Mouse (Mus musculus) thymus, postnatal 25 days (tissue): ENCODE measurements around the gene Zfp280d.
"Not testable (repeated sequence)": the region's sequence is repeated elsewhere in the genome, so short reads cannot be mapped to it uniquely, and the experiment has no call there.

ENCODE experiments used
- DNase-seq: peaks from one replicate; pipeline ENCODE4 v3.0.0; 2022

Zfp280d gene

GRCm38 (mm10) chr9:72374996-72375395 is 100.3 kb downstream of the Zfp280d start:
- peak; percentile 36 for DNase-seq

GRCm38 (mm10) chr9:72375639-72376038 is 101.0 kb downstream of the Zfp280d start:
- peak; percentile 57 for DNase-seq

- peak; percentile 74 for DNase-seq
Observed at GRCm38 (mm10) chr9:72385786-72386185, 111.1 kb downstream of the Zfp280d start.

GRCm38 (mm10) chr9:72388934-72389333 is 114.3 kb downstream of the Zfp280d start:
- DNase-seq = peak; percentile 58

DNA sequence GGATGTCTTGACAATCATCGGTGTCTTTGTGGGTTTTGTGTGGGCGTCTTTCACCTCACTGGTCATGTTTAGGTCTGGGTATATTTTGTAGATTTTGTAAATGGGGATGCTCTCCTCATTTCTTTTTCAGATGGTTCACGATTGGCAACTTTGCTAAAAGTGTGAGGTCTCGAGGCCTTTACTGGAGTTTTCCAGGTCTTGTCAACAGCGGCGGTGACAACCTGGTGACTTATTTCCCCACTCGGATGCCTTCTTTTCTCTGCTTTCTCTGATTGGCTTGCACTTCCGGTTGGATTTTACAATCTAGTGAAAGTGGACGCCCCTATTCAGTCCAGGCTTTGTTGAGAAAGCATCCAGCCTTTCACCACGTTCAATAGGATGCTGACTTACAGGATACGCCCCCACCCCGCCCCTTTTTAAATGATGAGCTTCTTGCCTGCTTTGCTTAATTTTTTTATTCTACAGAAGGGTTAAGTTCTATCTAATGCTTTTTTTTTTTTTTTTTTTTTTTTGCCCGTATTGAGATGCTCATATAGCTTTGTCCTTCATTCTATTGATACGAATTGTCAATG is 114.9 kb downstream of the Zfp280d start:
- DNase-seq = no peak

DNA sequence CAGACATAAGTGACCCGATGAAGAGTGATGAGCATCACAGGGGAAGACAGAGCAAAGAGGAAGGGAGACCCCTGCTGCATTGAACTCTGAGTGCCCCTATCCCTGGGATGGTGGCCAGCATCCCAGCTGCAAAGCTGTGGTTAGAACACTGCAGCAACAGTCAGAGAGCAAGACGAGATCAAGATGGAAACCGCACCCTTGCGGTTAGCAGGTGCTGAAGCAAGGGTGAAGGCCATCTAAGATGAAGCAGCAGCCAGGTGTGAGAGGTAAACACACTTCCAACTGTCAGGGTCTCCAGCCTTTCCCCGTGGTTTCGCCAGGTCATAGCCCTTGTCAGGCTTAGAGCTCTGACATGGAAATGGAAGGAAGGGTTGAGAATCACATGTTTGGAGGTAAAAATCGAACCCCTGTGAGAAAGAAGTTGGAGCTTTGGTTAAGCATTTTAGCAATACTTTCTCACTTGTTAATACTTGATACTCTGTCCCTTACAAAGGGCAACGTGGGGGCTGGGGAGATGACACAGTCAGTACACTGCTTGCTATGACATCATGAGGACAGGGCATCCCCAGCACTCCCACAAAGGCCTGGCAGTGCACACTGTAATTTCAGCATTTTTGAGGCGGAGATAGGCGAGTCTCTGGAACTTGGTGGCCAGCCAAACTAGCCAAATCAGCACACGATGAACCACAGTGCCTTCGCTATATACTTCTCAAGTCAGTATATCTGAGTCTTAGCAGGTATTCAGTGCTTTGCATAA is 115.8 kb downstream of the Zfp280d start:
- peak; percentile 89 for DNase-seq

DNA sequence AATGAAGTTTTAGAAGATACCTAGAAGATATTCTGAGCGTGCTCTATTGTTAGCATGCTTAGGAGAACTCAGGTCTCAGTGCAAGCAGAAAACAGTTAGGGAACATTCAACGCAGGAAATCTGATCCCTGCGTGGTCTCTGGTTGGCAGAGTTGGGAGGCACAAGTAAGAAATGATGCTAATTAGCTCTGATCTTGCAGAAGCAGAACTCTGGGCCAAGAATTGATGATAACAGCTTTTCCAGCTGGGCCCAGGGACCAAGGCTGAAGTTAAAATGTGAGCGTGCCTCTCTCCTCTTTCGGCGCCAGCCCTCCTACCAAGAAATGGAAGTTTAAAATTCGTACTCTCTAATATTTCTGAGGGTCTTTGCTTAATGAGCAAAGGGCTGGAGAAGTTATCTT is 118.0 kb downstream of the Zfp280d start:
- DNase-seq = no peak

GRCm38 (mm10) chr9:72393238-72393637 is 118.6 kb downstream of the Zfp280d start:
- no peak for DNase-seq

DNA sequence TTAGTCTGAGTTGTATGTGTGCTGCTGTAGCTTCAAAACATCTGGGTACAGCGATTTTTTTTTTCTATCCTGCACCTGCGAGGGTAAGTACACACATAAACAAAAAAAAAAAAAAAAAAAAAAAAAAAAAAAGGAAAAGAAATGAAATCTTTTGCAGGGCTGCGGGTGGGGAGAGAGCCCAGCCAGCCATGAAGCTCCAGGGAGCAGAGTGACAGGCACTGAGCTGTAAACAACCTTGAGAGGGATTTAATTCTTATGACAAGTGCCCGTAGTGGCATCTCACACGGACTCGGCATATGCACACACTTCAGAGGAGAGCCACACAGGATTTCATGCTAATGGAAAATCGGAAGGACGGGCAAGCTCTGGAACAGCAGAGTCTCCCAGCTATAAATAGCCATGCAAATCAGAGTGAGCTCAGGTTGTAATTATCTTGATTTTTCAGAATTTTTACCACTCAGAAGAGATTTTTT is 119.2 kb downstream of the Zfp280d start:
- peak; percentile 69 for DNase-seq

GRCm38 (mm10) chr9:72400121-72400520 is 125.5 kb downstream of the Zfp280d start:
- DNase-seq = no peak

GRCm38 (mm10) chr9:72401769-72402168 is 127.1 kb downstream of the Zfp280d start:
- not testable (repeated sequence) for DNase-seq

DNA sequence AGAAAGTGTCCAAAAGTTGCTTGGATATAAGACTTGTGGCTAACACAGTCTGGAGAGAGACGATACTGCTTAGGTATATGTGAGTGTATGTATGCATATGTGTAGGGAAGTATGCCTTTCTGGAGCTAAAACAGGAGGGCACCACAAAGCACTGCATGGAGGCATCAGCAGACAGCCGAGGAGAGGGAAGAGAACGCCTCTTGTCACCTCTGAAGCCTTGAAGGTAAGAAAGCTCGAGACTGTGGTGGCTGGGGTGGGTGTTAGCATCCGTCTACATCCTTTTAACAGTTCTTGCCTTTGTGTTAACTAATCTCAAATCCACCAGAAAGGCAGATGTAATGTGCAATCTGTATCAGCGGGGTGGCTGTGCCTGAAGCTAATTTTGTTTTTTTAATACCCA is 128.8 kb downstream of the Zfp280d start:
- DNase-seq = peak; percentile 68

- DNase-seq = no peak
Observed at GRCm38 (mm10) chr9:72404446-72404845, 129.8 kb downstream of the Zfp280d start.

- DNase-seq = peak; percentile 49
Observed at GRCm38 (mm10) chr9:72404934-72405333, 130.3 kb downstream of the Zfp280d start.

DNA sequence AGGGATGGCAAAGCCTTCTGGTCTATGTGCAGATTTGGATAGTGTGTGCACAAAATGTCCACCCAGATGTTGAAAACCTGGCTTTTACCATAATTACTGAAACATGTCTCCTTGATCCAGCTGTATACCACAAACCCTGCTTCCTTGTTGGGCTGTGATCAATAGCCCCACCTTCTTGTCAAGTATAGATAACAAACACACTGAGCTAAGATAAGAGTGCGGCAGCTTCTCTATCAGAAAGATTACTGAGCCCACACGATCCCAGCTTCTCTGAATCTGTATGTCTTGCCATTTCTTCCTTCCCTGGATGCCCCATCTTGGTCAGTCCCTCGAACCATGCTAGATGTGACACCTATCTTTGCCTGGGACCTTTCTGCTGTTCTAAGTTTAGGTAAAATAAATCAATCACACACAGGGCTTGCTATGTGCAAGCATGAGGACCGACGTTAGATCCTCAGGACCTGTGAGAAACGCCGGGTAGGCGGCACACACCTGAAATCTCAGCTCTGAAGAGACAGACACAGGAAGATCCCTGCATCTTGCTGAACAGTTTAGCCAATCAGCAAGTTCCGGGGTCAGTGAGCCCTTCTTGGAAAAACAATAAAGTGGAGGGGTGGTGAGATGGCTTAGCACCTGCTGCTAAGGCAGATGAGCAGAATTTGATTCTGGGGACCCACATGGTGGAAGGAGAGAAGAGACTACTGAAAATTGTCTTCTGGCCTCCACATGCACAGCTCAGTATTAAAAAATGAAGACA is 131.4 kb downstream of the Zfp280d start:
- DNase-seq = peak; percentile 55

DNA sequence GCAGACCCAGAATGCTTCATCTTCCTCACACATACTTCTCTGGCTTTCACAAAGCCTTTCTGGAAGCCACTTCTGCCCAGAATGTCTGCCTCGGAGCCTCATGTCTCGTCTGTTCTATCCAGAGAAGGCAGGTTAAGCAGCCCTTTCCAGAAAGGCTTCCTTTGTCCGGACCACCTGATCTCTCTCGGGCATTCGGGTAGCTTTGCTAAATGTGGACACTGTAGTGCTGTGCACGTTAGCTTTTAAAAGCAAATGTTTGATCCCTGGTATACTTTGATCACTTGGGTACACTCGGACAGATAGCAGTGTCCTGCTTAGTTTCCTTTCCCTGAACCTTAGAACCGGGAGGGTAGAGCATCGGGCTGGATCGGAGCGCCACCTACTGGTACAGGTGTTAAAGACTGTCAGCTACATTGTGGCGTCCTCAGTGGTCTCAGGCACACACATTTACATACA is 133.5 kb downstream of the Zfp280d start:
- DNase-seq = peak; percentile 93

GRCm38 (mm10) chr9:72409381-72410225 is 134.9 kb downstream of the Zfp280d start:
- peak; percentile 62 for DNase-seq

DNA sequence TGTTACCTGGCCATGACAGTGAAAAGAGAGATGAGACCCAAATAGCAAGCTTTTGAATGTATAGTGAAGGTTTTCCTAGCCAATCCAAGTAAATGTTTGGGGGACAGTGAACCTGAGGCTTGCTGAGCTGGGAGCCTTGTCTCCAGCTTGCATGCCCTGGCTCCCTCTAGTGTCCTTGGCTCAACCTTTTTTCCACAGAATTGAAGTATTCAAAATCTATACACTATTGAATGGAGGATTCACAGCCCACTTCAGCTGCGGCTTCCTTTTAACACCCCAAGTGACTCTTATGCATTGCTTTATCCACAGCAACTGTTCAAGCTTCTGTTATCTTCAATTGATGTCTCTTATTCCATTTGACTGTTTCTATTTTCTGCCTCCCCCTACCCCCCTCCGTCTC is 137.1 kb downstream of the Zfp280d start:
- peak; percentile 56 for DNase-seq
